Mouse (Mus musculus): ENCODE results near the gene Ggact. TPM values are rescaled to one million over a fixed set of nuclear protein-coding genes. Genes with fewer than 3 reads are reported as not detected.

Gene Ggact
- polyA plus RNA-seq (2017; shearing (Covaris generic)), result 23.5 TPM

GRCm38 (mm10) chr14:122913657-122914056 lies at the start of gene Ggact:
TSS of gene Ggact (minus strand) at chr14:122913757.

Other genes starting within 250 kb of the Ggact start
- gene Tmtc4, start 70.3 kb upstream of the Ggact start, polyA plus RNA-seq (2017; shearing (Covaris generic)), result 38.9 TPM

All from inflammation-experienced regulatory T-cells, adult 16 weeks (primary cell).